Mouse (Mus musculus): ENCODE measurements at regions not wholly inside any gene's neighbourhood (a gene's known extent, or its start where the extent isn't known, plus 50 kb on each side); places are given as distances from the start of the nearest gene placed in this dataset.

- ATAC-seq (ENCODE audit: low FRiP score, low TSS enrichment), result no peak
- WGBS, result 56% methylated on average over 4 of the region's 4 CpGs
These were observed 205.3 kb upstream of the Tusc1 start for GRCm38 (mm10) chr4:93540588-93540987.

GRCm38 (mm10) chr4:93527382-93527781 lies 192.1 kb upstream of the Tusc1 start:
- ATAC-seq (ENCODE audit: low FRiP score, low TSS enrichment), result no peak
- H3K9me3 ChIP-seq (ENCODE audit: control insufficient read depth, low read length), result no peaks in the 10 kb centered on the region
- H3K4me3 ChIP-seq (ENCODE audit: low read depth, low read length), result no peak overlapping the region
- 81% methylated on average over 2 of the region's 2 CpGs for WGBS
- H3K36me3 ChIP-seq (ENCODE audit: control insufficient read depth, insufficient read depth, low read length), result no peaks in the 10 kb centered on the region
- no peaks in the 10 kb centered on the region for H3K27me3 ChIP-seq (ENCODE audit: control insufficient read depth, insufficient read depth, low read length)
- TF ChIP-seq CTCF (IDR thresholded peaks at IDR 0.05; ENCODE audit: low read depth) (no peak), EP300 (optimal IDR thresholded peaks at IDR 0.05) (no peak)
- H3K27ac ChIP-seq (replicated peaks), result no peak overlapping the region
- no peak overlapping the region for H3K9ac ChIP-seq (ENCODE audit: low read length)
- no peak overlapping the region for H3K4me2 ChIP-seq (replicated peaks; ENCODE audit: low read depth)
- no peaks in the 10 kb centered on the region for H3K4me1 ChIP-seq (replicated peaks; ENCODE audit: control insufficient read depth, insufficient read depth)
- DNase-seq (ENCODE audit: low spot score), result no peak

More at GRCm38 (mm10) chr4:93540588-93540987, 205.3 kb upstream of the Tusc1 start:
- Histone ChIP-seq H3K27me3 (ENCODE audit: control insufficient read depth, insufficient read depth, low read length) (no peaks in the 10 kb centered on the region), H3K4me2 (replicated peaks; ENCODE audit: low read depth) (no peak overlapping the region), H3K4me3 (ENCODE audit: low read depth, low read length) (no peak overlapping the region), H3K36me3 (ENCODE audit: control insufficient read depth, insufficient read depth, low read length) (no peaks in the 10 kb centered on the region), H3K9ac (ENCODE audit: low read length) (no peak overlapping the region), H3K27ac (replicated peaks) (no peak overlapping the region), H3K4me1 (replicated peaks; ENCODE audit: control insufficient read depth, insufficient read depth) (no peaks in the 10 kb centered on the region), H3K9me3 (ENCODE audit: control insufficient read depth, low read length) (no peaks in the 10 kb centered on the region)
- TF ChIP-seq EP300 (optimal IDR thresholded peaks at IDR 0.05) (no peak), CTCF (IDR thresholded peaks at IDR 0.05; ENCODE audit: low read depth) (no peak)
- no peak for DNase-seq (ENCODE audit: low spot score)

GRCm38 (mm10) chr4:93520454-93521100 lies 185.3 kb upstream of the Tusc1 start:
- Histone ChIP-seq H3K27ac (replicated peaks) (no peak overlapping the region), H3K36me3 (ENCODE audit: control insufficient read depth, insufficient read depth, low read length) (no peaks in the 10 kb centered on the region), H3K9ac (ENCODE audit: low read length) (no peak overlapping the region), H3K9me3 (ENCODE audit: control insufficient read depth, low read length) (no peaks in the 10 kb centered on the region), H3K27me3 (ENCODE audit: control insufficient read depth, insufficient read depth, low read length) (no peaks in the 10 kb centered on the region), H3K4me3 (ENCODE audit: low read depth, low read length) (no peak overlapping the region), H3K4me2 (replicated peaks; ENCODE audit: low read depth) (no peak overlapping the region), H3K4me1 (replicated peaks; ENCODE audit: control insufficient read depth, insufficient read depth) (no peaks in the 10 kb centered on the region)
- ATAC-seq (ENCODE audit: low FRiP score, low TSS enrichment), result no peak
- WGBS, result 69% methylated on average over 5 of the region's 5 CpGs
- TF ChIP-seq EP300 (optimal IDR thresholded peaks at IDR 0.05) (no peak), CTCF (IDR thresholded peaks at IDR 0.05; ENCODE audit: low read depth) (no peak)
- no peak for DNase-seq (ENCODE audit: low spot score)

GRCm38 (mm10) chr4:93518925-93519324 lies 183.6 kb upstream of the Tusc1 start:
- H3K9me3 ChIP-seq (ENCODE audit: control insufficient read depth, low read length), result no peaks in the 10 kb centered on the region
- H3K27me3 ChIP-seq (ENCODE audit: control insufficient read depth, insufficient read depth, low read length), result no peaks in the 10 kb centered on the region
- no peaks in the 10 kb centered on the region for H3K4me1 ChIP-seq (replicated peaks; ENCODE audit: control insufficient read depth, insufficient read depth)
- H3K27ac ChIP-seq (replicated peaks), result no peak overlapping the region
- H3K4me3 ChIP-seq (ENCODE audit: low read depth, low read length), result no peak overlapping the region
- H3K4me2 ChIP-seq (replicated peaks; ENCODE audit: low read depth), result no peak overlapping the region
- H3K9ac ChIP-seq (ENCODE audit: low read length), result no peak overlapping the region
- H3K36me3 ChIP-seq (ENCODE audit: control insufficient read depth, insufficient read depth, low read length), result no peaks in the 10 kb centered on the region
- TF ChIP-seq EP300 (optimal IDR thresholded peaks at IDR 0.05), result no peak
- TF ChIP-seq CTCF (IDR thresholded peaks at IDR 0.05; ENCODE audit: low read depth), result no peak
- ATAC-seq (ENCODE audit: low FRiP score, low TSS enrichment), result no peak
- DNase-seq (ENCODE audit: low spot score), result no peak
- 83% methylated on average over 5 of the region's 5 CpGs for WGBS

- no peak overlapping the region for H3K4me3 ChIP-seq (ENCODE audit: low read depth, low read length)
- H3K4me2 ChIP-seq (replicated peaks; ENCODE audit: low read depth), result no peak overlapping the region
- ATAC-seq (ENCODE audit: low FRiP score, low TSS enrichment) (no peak), DNase-seq (ENCODE audit: low spot score) (no peak)
- H3K9me3 ChIP-seq (ENCODE audit: control insufficient read depth, low read length), result no peaks in the 10 kb centered on the region
- no peak overlapping the region for H3K9ac ChIP-seq (ENCODE audit: low read length)
- TF ChIP-seq CTCF (IDR thresholded peaks at IDR 0.05; ENCODE audit: low read depth) (no peak), EP300 (optimal IDR thresholded peaks at IDR 0.05) (no peak)
- 31% methylated on average over 1 of the region's 1 CpGs for WGBS
- no peaks in the 10 kb centered on the region for H3K27me3 ChIP-seq (ENCODE audit: control insufficient read depth, insufficient read depth, low read length)
- no peaks in the 10 kb centered on the region for H3K36me3 ChIP-seq (ENCODE audit: control insufficient read depth, insufficient read depth, low read length)
- H3K27ac ChIP-seq (replicated peaks), result no peak overlapping the region
- H3K4me1 ChIP-seq (replicated peaks; ENCODE audit: control insufficient read depth, insufficient read depth), result no peaks in the 10 kb centered on the region
These were observed 175.5 kb upstream of the Tusc1 start for GRCm38 (mm10) chr4:93510771-93511170.

GRCm38 (mm10) chr4:93496871-93497270 lies 161.6 kb upstream of the Tusc1 start:
- WGBS, result 78% methylated on average over 2 of the region's 2 CpGs

More at GRCm38 (mm10) chr4:93496871-93497270, 161.6 kb upstream of the Tusc1 start:
- H3K4me3 ChIP-seq (ENCODE audit: low read depth, low read length), result no peak overlapping the region
- no peaks in the 10 kb centered on the region for H3K27me3 ChIP-seq (ENCODE audit: control insufficient read depth, insufficient read depth, low read length)
- H3K4me2 ChIP-seq (replicated peaks; ENCODE audit: low read depth), result no peak overlapping the region
- no peaks in the 10 kb centered on the region for H3K36me3 ChIP-seq (ENCODE audit: control insufficient read depth, insufficient read depth, low read length)
- no peak overlapping the region for H3K27ac ChIP-seq (replicated peaks)
- no peak for DNase-seq (ENCODE audit: low spot score)
- no peak overlapping the region for H3K9ac ChIP-seq (ENCODE audit: low read length)
- no peaks in the 10 kb centered on the region for H3K4me1 ChIP-seq (replicated peaks; ENCODE audit: control insufficient read depth, insufficient read depth)
- H3K9me3 ChIP-seq (ENCODE audit: control insufficient read depth, low read length), result no peaks in the 10 kb centered on the region
- no peak for ATAC-seq (ENCODE audit: low FRiP score, low TSS enrichment)
- TF ChIP-seq EP300 (optimal IDR thresholded peaks at IDR 0.05) (no peak), CTCF (IDR thresholded peaks at IDR 0.05; ENCODE audit: low read depth) (0 out of 2 replicates have a peak, but pooled peaks have one; percentile 3)

Measured in stomach, postnatal 0 days (tissue).